Mouse (Mus musculus) hindbrain, embryonic 15.5 days (tissue): ENCODE measurements around the gene Zfp937. TPM values are rescaled to one million over a fixed set of nuclear protein-coding genes. Genes with fewer than 3 reads are reported as not detected.
"Not testable (repeated sequence)": the region's sequence is repeated elsewhere in the genome, so short reads cannot be mapped to it uniquely, and the experiment has no call there.

Experiments used
- ATAC-seq: fragments of 200-750 bp; cut with Nextera tagmentation; 2 replicates; pipeline ENCODE4 v1.8.0; 2017; ENCODE audit warnings: low read depth, moderate number of reproducible peaks, moderate TSS enrichment; ENCODE audit not compliant: low FRiP score
- H3K27ac ChIP-seq: fragments of 300-500 bp; sonication (generic); replicated peaks from 2 replicates; pipeline ENCODE4 v1.5.1; 2015; ENCODE audit warnings: mild to moderate bottlenecking, inconsistent platforms
- H3K27me3 ChIP-seq: fragments of 300-500 bp; sonication (generic); 2 replicates; pipeline ENCODE4 v1.6.1; 2015; ENCODE audit warnings: control low read depth, inconsistent platforms
- H3K36me3 ChIP-seq: fragments of 300-500 bp; sonication (generic); 2 replicates; pipeline ENCODE4 v1.6.1; 2015; ENCODE audit warnings: control low read depth, inconsistent platforms
- H3K4me1 ChIP-seq: fragments of 300-500 bp; sonication (generic); replicated peaks from 2 replicates; pipeline ENCODE4 v1.6.1; 2015; ENCODE audit warnings: control low read depth, inconsistent platforms
- H3K4me2 ChIP-seq: fragments of 300-500 bp; sonication (generic); 2 replicates; pipeline ENCODE4 v1.6.1; 2015; ENCODE audit warnings: moderate library complexity, mild to moderate bottlenecking, inconsistent platforms
- H3K4me3 ChIP-seq: fragments of 300-500 bp; sonication (generic); 2 replicates; pipeline ENCODE4 v1.5.1; 2015; ENCODE audit warnings: mild to moderate bottlenecking, inconsistent platforms
- H3K9ac ChIP-seq: fragments of 300-500 bp; sonication (generic); 2 replicates; pipeline ENCODE4 v1.6.1; 2015; ENCODE audit warnings: inconsistent platforms
- H3K9me3 ChIP-seq: fragments of 300-500 bp; sonication (generic); 2 replicates; pipeline ENCODE4 v1.6.1; 2016; ENCODE audit warnings: control low read depth, inconsistent platforms
- WGBS: fragments of 180-500 bp; shearing (Covaris S2); methylation state at CpG from one replicate; pipeline ENCODE4 v1.1.7; 2015; 5-methylcytosine and 5-hydroxymethylcytosine counted together
- polyA plus RNA-seq: library from polyadenylated mRNA; unstranded; fragments of >200 nt; fragmentation: Nextera tagmentation; extraction: Ambion mirVana; gene quantifications from 2 replicates; pipeline ENCODE4 v1.2.1, GENCODE M21; 2015

Gene Zfp937
- 10.7 and 11.4 TPM in 2 replicates for polyA plus RNA-seq

DNA sequence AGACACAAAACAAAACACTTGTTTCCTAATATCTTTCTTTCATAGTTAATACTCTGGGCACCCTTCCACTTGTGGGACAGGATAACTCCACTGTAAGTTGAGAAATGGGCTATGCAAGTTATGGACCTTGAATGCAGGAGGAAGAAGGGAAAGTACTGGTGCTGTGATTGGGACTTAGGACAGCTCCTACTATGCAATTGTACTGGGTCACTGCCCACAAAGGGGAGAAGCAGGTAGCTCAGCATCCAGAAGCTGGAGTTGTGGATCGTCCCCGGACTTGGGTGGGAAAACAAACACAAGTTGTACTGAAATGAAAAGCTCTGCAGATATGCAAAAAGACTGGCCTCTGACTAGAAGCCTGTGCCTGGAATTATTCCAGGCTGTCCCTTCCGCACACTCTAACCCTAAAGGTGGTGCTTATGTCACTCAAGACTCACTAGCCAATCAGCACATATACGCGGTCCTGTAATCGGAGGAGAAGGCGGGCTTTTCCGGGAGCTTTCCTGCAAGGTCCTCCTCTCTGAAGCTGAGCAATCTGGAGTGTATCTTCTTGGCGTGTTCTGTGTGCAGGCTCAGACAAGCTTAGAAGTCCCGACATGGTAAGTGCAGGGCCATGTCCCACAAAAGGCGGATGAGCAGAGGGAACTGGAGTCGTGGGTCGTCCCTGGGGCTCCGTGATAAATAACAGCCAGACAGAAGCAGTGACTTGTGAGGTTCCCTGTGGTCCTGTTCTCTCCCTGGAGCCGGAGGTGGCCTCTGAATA lies at the start of gene Zfp937:
TSS of gene Zfp937 (plus strand) at position 474 of the 763 bp plus-strand sequence.
- not testable (repeated sequence) for H3K4me1 ChIP-seq, H3K36me3 ChIP-seq, H3K9me3 ChIP-seq, H3K27me3 ChIP-seq
- ATAC-seq: peak; percentile 100
- Histone ChIP-seq H3K27ac (peak within 1 kb of the TSS; percentile 67; the same call in 1 of the 2 replicates), H3K4me3 (peak within 1 kb of the TSS; percentile 48), H3K4me2 (peak within 1 kb of the TSS; percentile 56), H3K9ac (peak within 1 kb of the TSS; percentile 48)
- 0% methylated on average over 15 of the region's 15 CpGs for WGBS

DNA sequence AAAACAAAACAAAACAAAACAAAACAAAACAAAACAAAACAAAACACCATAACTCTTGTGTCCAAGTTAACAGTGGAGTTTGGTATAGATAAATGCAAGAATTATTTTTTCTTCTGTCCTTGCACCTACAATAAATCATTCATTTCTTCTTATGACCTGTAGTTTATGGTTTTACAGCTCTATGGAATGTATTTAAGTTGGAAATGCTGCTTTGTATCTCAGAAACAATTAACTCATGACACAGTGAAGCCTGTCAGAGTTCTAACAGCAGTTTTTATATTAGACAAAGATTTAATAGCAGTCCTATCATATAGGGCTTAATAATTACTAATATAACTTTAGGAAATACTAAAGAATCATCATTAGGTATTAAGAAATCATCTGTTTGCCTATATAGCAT lies 44.0 kb upstream of the Zfp937 start:
- Histone ChIP-seq H3K9ac (no peak overlapping the region), H3K9me3 (0 out of 2 replicates have a peak, but pooled peaks cover 6% of the 10 kb centered on the region), H3K27me3 (no peaks in the 10 kb centered on the region), H3K36me3 (no peaks in the 10 kb centered on the region), H3K4me1 (no peaks in the 10 kb centered on the region), H3K4me3 (no peak overlapping the region), H3K27ac (no peak overlapping the region), H3K4me2 (no peak overlapping the region)
- ATAC-seq: no peak

DNA sequence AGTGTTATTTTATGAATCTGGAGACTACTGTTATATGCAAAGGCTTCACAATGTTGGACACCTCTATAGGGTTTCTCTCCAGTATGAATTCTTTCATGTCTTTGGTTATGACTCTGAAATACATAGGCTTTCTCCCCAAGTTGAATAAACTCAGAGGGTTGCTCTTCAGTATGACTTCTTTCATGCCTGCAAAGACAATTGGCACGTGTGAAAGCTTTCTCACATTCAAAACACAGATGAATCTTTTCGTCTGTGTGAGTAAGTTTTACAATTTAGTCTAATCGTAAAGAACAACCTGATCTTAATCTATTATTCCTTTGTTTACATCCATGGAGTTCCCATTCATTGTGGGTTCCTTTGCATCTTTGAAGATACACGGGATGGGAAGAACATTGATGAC lies 38.3 kb upstream of the Zfp937 start, which contains the start of gene Gm10770:
TSS of gene Gm10770 (minus strand) at position 101 of the 400 bp plus-strand sequence.
- H3K9me3 ChIP-seq, H3K36me3 ChIP-seq, H3K27me3 ChIP-seq, ATAC-seq, H3K4me2 ChIP-seq, H3K4me3 ChIP-seq, H3K27ac ChIP-seq, H3K4me1 ChIP-seq, H3K9ac ChIP-seq: not testable (repeated sequence)
- WGBS: 88% methylated on average over 4 of the region's 4 CpGs

DNA sequence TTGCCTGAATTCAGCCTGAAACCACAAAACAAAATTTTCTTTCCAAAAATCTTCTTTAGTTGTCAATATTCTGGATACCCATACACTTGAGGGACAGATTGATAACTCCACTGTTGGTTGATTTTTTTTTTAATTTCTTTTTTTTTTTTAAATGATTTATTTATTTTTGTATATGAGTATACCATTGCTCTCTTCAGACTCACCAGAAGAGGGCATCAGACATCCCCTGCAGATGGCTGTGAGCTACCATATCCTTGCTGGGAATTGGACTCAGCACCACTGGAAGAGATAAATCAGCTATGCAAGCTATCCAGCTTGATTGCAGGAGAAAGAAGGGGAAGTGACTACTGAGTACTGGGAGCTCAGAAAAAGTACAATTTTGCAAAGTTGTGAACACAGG lies 36.8 kb upstream of the Zfp937 start:
- not testable (repeated sequence) for ATAC-seq, H3K4me2 ChIP-seq, H3K9ac ChIP-seq, H3K27me3 ChIP-seq, H3K9me3 ChIP-seq, H3K27ac ChIP-seq, H3K36me3 ChIP-seq, H3K4me1 ChIP-seq, H3K4me3 ChIP-seq

DNA sequence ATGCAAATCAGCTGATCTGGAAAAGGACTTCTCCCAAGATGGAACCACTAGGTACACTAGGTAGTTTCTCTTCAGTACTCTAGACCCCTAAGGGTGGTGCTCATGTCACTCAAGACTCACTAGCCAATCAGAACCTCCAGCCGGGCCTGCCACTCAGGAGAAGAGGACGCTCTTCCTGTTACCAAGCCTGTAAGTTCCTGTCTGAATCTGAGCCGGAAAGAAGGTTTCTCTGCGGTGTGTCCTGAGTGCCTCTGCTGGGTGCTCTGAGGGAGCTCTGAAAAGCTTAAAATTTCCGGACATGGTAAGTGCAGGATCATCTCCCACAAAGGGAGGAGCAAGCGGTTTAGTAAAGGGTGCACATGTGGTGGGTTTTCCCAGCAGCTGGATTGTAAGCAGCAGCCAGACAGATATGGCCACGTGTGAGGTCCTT lies 36.3 kb upstream of the Zfp937 start, which contains the start of gene Gm14139:
TSS of gene Gm14139 (plus strand) at position 186 of the 430 bp plus-strand sequence.
- H3K9me3 ChIP-seq, H3K4me2 ChIP-seq, H3K27me3 ChIP-seq, H3K4me1 ChIP-seq, H3K4me3 ChIP-seq, H3K36me3 ChIP-seq, H3K9ac ChIP-seq, H3K27ac ChIP-seq, ATAC-seq: not testable (repeated sequence)
- 78% methylated on average over 7 of the region's 7 CpGs for WGBS

DNA sequence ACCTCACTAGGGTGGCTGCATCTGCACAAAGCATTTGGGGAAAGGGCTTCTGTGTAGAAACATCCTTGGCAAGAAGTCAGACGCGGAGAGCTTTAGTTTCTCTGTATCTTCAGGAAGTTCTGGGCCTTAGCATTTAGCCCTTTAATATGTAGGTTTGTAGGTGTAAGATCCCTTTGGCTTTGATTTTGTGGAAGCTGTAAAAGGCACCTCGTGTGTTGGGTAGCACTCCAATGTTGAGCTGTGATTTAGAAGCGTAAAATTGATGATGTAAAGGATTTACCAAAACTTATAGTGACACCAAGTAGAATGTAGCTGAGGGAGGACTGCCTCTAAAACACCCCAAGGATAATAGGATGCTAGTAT lies 471 bp downstream of the Zfp937 start:
- Histone ChIP-seq H3K9ac (peak overlapping the region; percentile 48), H3K4me2 (peak overlapping the region; percentile 56), H3K4me3 (peak overlapping the region; percentile 48), H3K27ac (peak overlapping the region; percentile 67; the same call in 1 of the 2 replicates)
- not testable (repeated sequence) for H3K36me3 ChIP-seq, H3K27me3 ChIP-seq, H3K4me1 ChIP-seq, H3K9me3 ChIP-seq, ATAC-seq
- WGBS: 19% methylated on average over 4 of the region's 4 CpGs

DNA sequence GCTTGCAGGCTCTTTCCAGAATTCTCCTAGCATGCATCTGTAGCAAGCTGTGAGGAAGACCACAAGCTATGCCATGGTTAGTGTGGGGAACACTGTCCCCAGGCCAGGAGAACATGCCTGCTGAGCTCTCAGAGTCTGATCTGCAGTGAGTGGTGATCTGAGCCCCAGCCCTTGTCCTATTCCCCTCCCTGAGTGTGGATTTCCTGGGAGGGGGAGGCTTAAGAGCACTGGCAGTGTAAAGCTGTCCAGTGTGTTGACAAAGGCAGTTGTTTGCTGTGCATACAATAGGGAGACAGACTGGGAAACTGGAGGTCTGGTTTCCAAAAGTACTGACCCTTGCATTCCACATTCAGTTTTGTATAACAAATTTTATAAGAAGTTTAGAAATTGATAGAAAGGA lies 5.4 kb downstream of the Zfp937 start:
- not testable (repeated sequence) for H3K36me3 ChIP-seq, H3K4me2 ChIP-seq, H3K4me1 ChIP-seq, H3K27ac ChIP-seq, H3K9me3 ChIP-seq, H3K9ac ChIP-seq, H3K4me3 ChIP-seq, ATAC-seq, H3K27me3 ChIP-seq

DNA sequence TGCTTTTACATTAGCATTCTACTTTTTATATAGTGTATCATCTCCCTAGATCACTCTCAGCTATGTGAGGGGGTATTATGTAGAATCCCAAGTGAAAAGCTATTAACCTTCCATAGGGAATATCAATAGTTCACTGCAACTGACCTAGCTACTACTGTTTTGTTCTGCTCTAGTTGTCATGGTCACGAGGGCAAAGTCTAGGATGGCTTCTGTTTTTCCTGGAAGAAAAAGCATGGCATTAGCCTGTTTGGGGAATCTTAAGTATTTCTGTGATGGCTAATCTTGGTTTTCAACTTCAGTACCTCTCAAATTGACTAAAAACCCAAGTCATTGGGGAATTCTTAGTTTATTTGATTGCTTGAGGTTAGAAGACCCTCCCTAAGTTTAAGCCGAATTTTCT lies 25.3 kb downstream of the Zfp937 start:
- Histone ChIP-seq H3K9ac (no peak overlapping the region), H3K4me3 (no peak overlapping the region), H3K9me3 (peaks cover 19% of the 10 kb centered on the region; the same call in 1 of the 2 replicates), H3K4me2 (no peak overlapping the region), H3K27me3 (no peaks in the 10 kb centered on the region), H3K4me1 (no peaks in the 10 kb centered on the region), H3K27ac (no peak overlapping the region), H3K36me3 (peaks cover 34% of the 10 kb centered on the region)
- WGBS: 93% methylated on average over 2 of the region's 2 CpGs
- ATAC-seq: no peak

DNA sequence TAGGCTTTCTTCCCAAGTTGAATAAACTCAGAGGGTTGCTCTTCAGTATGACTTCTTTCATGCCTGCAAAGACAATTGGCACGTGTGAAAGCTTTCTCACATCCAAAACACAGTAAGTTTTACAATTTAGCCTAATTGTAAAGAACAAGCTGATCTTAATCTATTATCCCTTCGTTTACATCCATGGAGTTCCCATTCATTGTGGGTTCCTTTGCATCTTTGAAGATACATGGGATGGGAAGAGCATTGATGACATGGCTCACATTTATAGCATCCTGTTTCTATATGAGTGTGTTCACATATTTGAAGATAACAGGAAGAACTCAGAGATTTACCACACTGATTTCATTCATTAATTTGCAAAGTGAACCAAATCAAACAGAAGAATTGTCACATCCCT lies 37.6 kb downstream of the Zfp937 start, which contains the start of gene Gm21994:
TSS of gene Gm21994 (minus strand) at position 101 of the 400 bp plus-strand sequence.
- H3K36me3 ChIP-seq, H3K4me2 ChIP-seq, H3K9me3 ChIP-seq, H3K9ac ChIP-seq, H3K27me3 ChIP-seq, H3K4me3 ChIP-seq, ATAC-seq, H3K27ac ChIP-seq, H3K4me1 ChIP-seq: not testable (repeated sequence)
- 63% methylated on average over 2 of the region's 2 CpGs for WGBS

DNA sequence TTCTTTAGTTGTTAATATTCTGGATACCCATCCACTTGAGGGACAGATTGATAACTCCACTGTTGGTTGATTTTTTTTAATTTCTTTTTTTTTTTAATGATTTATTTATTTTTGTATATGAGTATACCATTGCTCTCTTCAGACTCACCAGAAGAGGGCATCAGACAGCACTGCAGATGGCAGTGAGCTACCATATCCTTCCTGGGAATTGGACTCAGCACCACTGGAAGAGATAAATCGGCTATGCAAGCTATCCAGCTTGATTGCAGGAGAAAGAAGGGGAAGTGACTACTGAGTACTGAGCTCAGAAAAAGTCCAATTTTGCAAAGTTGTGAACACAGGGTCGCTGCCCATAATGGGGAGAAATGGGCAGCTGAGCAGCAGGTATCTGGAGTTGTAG lies 39.0 kb downstream of the Zfp937 start:
- H3K9me3 ChIP-seq, H3K4me3 ChIP-seq, H3K9ac ChIP-seq, H3K27me3 ChIP-seq, ATAC-seq, H3K36me3 ChIP-seq, H3K27ac ChIP-seq, H3K4me2 ChIP-seq, H3K4me1 ChIP-seq: not testable (repeated sequence)
- 70% methylated on average over 2 of the region's 2 CpGs for WGBS

DNA sequence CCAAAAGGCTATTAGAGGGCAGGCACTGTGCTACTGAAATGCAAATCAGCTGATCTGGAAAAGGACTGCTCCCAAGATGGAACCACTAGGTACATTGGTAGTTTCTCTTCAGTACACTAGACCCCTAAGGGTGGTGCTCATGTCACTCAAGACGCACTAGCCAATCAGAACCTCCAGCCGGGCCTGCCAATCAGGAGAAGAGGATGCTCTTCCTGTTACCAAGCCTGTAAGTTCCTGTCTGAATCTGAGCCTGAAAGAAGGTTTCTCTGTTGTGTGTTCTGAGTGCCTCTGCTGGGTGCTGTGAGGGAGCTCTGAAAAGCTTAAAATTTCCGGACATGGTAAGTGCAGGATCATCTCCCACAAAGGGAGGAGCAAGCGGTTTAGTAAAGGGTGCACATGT lies 39.4 kb downstream of the Zfp937 start, which contains the start of gene Gm14124:
TSS of gene Gm14124 (plus strand) at position 227 of the 400 bp plus-strand sequence.
- not testable (repeated sequence) for H3K27me3 ChIP-seq, H3K4me3 ChIP-seq, ATAC-seq, H3K4me2 ChIP-seq, H3K9ac ChIP-seq, H3K36me3 ChIP-seq, H3K4me1 ChIP-seq, H3K9me3 ChIP-seq, H3K27ac ChIP-seq
- 86% methylated on average over 4 of the region's 4 CpGs for WGBS
